Mouse (Mus musculus): ENCODE results near the gene Jakmip3.
A peak's percentile ranks its signal among the peaks of the same experiment; 100 is the strongest.

Jakmip3 gene

GRCm38 (mm10) chr7:138947741-138948140 lies 7.2 kb downstream of the Jakmip3 start:
- DNase-seq (ENCODE audit: low spot score) = no peak

GRCm38 (mm10) chr7:138948309-138948708 lies 7.8 kb downstream of the Jakmip3 start:
- no peak for DNase-seq (ENCODE audit: low spot score)

- DNase-seq (ENCODE audit: low spot score) = no peak
Measured at GRCm38 (mm10) chr7:138955787-138956186, 15.3 kb downstream of the Jakmip3 start.

GRCm38 (mm10) chr7:138957106-138957505 lies 16.6 kb downstream of the Jakmip3 start:
- DNase-seq (ENCODE audit: low spot score) = no peak

- no peak for DNase-seq (ENCODE audit: low spot score)
Measured at GRCm38 (mm10) chr7:138959747-138960146, 19.2 kb downstream of the Jakmip3 start.

GRCm38 (mm10) chr7:138963756-138964155 lies 23.2 kb downstream of the Jakmip3 start:
- no peak for DNase-seq (ENCODE audit: low spot score)

GRCm38 (mm10) chr7:138968010-138968620 lies 27.6 kb downstream of the Jakmip3 start:
- no peak for DNase-seq (ENCODE audit: low spot score)

GRCm38 (mm10) chr7:138977510-138977909 lies 37.0 kb downstream of the Jakmip3 start:
- no peak for DNase-seq (ENCODE audit: low spot score)

- no peak for DNase-seq (ENCODE audit: low spot score)
Measured at GRCm38 (mm10) chr7:138984576-138984975, 44.0 kb downstream of the Jakmip3 start.

- DNase-seq (ENCODE audit: low spot score) = no peak
Measured at GRCm38 (mm10) chr7:138989156-138989555, 48.6 kb downstream of the Jakmip3 start.

- no peak for DNase-seq (ENCODE audit: low spot score)
Measured at GRCm38 (mm10) chr7:139002692-139003091, 62.2 kb downstream of the Jakmip3 start.

GRCm38 (mm10) chr7:139003250-139003649 lies 62.7 kb downstream of the Jakmip3 start:
- no peak for DNase-seq (ENCODE audit: low spot score)

- DNase-seq (ENCODE audit: low spot score) = no peak
Measured at GRCm38 (mm10) chr7:139009786-139010502, 69.4 kb downstream of the Jakmip3 start.

- peak; percentile 59 for DNase-seq (ENCODE audit: low spot score)
Measured at GRCm38 (mm10) chr7:139011027-139011426, 70.5 kb downstream of the Jakmip3 start.

GRCm38 (mm10) chr7:139011586-139011985 lies 71.1 kb downstream of the Jakmip3 start:
- DNase-seq (ENCODE audit: low spot score) = no peak

GRCm38 (mm10) chr7:139012767-139013369 lies 72.3 kb downstream of the Jakmip3 start:
- no peak for DNase-seq (ENCODE audit: low spot score)

- DNase-seq (ENCODE audit: low spot score) = no peak
Measured at GRCm38 (mm10) chr7:139015143-139015542, 74.6 kb downstream of the Jakmip3 start.

GRCm38 (mm10) chr7:139016288-139016687 lies 75.8 kb downstream of the Jakmip3 start:
- no peak for DNase-seq (ENCODE audit: low spot score)

- DNase-seq (ENCODE audit: low spot score) = no peak
Measured at GRCm38 (mm10) chr7:139017249-139017903, 76.8 kb downstream of the Jakmip3 start.

- peak; percentile 39 for DNase-seq (ENCODE audit: low spot score)
Measured at GRCm38 (mm10) chr7:139020884-139021283, 80.4 kb downstream of the Jakmip3 start.

- peak; percentile 48 for DNase-seq (ENCODE audit: low spot score)
Measured at GRCm38 (mm10) chr7:139021326-139021725, 80.8 kb downstream of the Jakmip3 start.

GRCm38 (mm10) chr7:139027136-139027535 lies 86.6 kb downstream of the Jakmip3 start:
- no peak for DNase-seq (ENCODE audit: low spot score)

- DNase-seq (ENCODE audit: low spot score) = no peak
Measured at GRCm38 (mm10) chr7:139031215-139031614, 90.7 kb downstream of the Jakmip3 start.

All from ovary, postnatal 36 days (tissue).